Mouse (Mus musculus) urinary bladder, postnatal 14 days (tissue): ENCODE measurements around the gene Vmn1r197.
"Not testable (repeated sequence)": the region's sequence is repeated elsewhere in the genome, so short reads cannot be mapped to it uniquely, and the experiment has no call there.

Experiments
- DNase-seq: peaks from one replicate; pipeline ENCODE4 v3.0.0; 2021; ENCODE audit warnings: low spot score

Vmn1r197 gene

DNA sequence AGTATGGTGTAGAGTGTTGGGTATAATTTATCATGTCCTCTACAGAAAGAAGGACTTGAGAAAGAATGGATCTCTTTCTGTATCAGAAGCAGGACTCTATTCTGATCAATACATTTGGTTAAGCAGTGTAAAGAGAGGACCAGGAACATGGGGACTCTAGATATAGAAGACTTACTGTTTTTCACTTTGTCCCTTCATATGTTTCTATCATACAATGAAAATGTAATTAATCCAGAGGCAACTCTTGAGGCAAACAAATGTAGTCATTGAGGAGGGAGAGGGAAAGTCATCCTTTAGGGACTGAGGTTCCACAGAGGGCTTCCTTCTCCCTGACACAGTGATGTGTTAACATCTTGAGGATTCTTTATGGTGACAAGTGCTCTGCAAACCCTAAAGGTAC is at the start of gene Vmn1r197:
Gene Vmn1r197, plus strand, starts transcription at position 301 of the 400 bp plus-strand sequence.
- DNase-seq, result no peak

DNA sequence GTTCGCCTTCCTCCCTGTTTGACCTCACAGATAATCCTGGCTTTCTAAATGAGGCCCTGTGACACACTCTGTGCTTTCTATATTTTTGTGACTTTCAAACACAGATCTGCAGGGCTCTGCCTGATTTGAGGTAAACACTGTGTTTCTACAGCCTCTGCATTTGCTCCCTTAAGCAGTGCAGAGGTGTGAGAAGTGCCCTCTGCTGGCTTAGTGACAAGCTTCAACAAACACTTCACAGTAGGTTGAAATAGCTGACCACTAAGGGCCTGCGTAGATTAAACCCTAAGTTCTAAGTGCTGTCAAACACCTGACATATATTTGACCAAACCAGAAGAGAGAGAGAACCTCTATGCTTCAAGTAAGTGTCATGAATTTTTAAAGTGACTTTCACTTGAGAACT is 39.8 kb upstream of the Vmn1r197 start:
- no peak for DNase-seq

DNA sequence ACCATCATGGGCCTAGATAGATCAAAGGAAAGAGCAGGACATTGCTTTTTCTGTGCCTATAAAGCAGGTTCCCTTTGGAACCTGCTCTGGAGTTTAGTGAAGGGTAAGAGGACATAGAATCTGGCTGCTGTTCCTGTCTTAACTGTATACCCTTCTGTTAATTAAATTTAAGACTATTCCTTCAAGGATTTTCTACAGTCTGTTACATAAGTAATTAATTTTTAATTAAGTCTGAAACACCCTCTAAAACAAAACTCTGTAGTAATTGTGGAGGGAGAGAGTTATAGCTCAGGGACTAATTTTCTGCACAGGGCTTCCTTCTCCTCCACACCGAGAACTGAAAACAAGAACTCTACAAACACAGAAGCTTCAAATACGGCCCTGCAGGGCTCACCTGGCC is 34.8 kb upstream of the Vmn1r197 start, which contains the start of gene Vmn1r196:
Gene Vmn1r196, plus strand, starts transcription at position 301 of the 400 bp plus-strand sequence.
- DNase-seq, result no peak

DNA sequence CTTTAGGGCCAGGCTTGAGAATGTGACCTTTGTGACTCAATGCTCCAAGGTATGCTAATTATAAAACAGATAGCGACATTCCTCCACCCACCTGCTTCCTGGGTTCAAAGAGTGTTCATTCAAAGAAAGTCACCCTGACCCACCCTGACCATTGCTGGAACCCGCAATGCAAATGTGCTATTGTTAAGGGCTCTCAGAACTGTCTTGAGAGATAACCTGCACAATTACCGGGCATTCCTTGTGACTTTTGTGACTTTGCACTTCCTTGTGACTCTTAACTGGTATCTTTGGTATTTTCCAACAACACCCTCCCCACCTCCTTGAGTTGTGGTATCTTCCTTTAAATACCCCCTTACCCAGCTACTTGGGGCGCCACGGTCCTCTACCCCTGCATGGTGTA is 16.3 kb upstream of the Vmn1r197 start:
- not testable (repeated sequence) for DNase-seq

DNA sequence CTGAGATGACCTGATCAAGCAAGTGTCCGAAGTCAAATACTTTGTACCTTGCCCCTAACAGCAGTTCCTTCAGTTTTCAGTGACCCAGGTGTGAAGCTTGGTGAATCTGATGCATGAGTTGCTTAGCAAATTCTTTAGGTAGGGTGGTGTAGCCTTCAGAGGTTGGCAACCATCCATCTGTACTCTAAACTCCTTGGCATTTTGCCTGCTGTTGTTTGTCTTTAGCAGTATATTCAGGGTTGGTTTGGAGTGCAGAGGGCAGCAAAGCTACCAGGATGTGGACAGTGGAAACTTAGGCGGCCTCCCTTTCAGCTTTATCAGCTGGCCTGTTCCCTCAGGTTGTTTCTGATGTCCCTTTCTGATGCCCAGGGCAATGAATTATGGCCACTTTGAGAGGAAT is 9.0 kb upstream of the Vmn1r197 start:
- DNase-seq, result no peak

DNA sequence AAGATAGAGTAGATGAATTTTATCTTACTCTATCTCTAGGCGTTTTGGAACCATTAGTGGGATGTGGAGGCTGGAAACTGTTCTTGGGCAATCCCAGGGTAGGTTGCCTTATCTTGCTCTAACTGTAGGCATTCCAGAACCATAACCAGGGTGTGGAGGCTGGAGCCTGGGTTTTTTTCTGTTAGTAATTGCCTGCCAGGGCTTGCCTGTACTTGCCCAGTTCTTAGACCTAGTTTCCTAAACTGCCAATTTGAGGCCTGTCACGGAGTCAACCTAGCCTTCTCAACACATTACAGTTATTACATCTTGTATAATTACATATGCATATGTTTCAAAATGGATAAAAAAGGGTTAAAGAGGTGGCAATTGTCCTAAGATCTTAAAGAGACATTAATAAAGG is 7.0 kb upstream of the Vmn1r197 start:
- no peak for DNase-seq

DNA sequence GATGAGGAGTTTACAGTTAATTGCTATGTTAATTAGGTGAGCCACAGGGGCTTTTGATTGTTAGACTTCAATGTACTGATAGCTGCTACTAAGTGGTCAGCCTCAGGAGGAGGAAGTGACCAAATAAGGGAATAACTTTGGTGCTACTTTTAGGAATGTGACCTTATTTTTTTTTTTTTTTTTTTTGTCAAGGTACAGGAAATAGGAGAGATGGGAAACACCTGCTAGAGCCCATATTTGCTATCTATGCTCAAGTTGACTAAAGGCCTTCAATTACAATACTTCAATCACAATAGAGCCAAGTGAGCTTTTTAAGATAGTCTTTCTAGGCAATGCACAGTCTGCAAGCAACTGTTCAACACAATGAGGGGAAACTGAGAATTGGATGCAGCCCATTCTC is 4.3 kb upstream of the Vmn1r197 start:
- no peak for DNase-seq

DNA sequence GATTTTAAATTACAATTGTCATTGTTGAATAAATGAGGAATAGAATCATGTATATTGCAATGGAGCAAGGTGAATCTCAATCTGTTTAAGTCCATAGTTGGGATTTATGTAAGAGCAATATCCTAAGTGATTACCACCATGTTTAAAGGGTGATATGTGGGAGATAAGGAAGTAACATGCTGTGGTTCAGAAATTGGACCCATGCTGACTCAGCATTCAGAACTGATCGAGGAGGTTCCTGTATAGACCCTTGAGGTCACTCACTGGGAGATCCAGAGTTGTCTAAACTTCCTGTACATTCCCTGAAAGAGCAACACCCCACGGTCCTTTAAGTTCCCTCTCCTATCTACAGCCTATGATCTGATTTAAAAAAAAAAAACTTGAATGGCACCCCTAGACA is 8.9 kb downstream of the Vmn1r197 start:
- no peak for DNase-seq

DNA sequence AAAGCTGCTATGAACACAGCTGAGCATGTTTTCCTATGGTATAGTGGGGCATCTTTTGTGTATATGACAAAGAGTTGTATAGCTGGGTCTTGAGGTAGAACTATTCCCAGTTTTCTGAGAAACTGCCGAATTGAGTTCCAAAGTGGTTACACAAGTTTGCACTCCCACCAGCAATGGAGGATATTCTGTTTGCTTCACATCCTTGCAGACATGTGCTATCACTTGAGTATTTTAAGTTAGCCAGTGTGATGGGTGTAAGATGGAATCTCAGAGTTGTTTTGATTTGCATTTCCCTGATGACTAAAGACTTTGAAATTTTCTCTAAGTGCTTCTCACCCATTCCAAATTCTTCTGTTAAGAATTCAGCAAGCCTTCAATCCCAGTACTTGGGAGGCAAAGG is 11.2 kb downstream of the Vmn1r197 start:
- DNase-seq, result no peak

DNA sequence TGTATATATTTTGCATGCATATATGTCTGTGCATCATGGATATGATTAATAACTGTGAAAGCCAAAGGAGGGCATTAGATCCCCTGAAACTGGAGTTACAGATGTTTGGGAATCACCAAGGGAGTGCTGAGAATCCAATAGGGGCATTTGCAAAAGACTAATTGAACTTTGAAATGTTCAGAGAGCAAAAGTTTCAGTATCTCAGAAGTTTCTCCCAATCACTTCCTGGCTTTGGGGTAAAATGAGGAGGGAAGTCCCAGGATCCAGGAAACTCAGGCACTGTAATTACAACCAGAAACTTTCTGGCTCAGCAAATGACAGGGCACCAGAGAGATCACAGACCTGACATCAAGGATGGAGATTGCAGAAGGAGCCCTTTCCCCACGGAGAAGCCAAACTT is 25.7 kb downstream of the Vmn1r197 start, which contains the start of gene Vmn1r198:
Gene Vmn1r198, plus strand, starts transcription at position 301 of the 400 bp plus-strand sequence.
- DNase-seq, result no peak

DNA sequence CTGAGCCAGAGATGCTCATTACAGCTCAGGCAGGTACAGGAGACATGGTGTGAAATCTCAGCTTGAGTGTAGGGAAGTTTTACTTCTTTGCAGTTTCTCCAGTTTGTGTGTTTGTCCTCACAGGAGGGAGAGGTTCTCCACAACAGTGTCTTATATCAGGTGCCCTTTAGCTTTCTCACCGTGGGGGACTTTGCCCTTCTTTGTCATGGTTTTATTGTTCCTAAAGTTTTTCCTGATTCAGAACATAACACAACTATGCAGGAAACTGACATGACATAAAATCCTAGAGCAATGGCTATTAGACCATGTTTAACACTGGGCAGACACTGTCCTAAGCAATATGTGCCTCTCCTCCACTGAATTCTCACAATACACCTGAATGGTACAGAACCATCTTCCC is 26.4 kb downstream of the Vmn1r197 start:
- no peak for DNase-seq

DNA sequence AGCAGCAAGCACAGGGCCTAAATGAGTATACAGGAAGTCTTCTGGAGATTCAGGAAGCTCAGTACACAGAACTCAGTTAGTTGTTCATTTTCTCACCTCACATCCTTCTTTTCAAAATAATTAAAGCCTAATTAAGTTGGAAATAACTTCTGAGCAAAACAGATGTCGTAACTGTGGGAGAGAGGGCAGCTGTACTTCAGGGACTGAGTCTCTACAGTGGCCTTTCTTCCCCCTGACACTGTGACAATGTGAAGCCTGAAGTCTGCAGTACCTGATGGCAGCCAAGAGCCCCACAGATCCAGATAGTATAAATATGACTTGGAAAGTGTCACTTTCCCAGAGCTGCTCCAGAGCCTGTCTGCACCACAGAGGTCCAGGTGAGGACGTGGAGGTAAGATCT is 55.1 kb downstream of the Vmn1r197 start, which contains the start of gene Vmn1r199:
Gene Vmn1r199, plus strand, starts transcription at position 301 of the 400 bp plus-strand sequence.
- DNase-seq, result no peak

DNA sequence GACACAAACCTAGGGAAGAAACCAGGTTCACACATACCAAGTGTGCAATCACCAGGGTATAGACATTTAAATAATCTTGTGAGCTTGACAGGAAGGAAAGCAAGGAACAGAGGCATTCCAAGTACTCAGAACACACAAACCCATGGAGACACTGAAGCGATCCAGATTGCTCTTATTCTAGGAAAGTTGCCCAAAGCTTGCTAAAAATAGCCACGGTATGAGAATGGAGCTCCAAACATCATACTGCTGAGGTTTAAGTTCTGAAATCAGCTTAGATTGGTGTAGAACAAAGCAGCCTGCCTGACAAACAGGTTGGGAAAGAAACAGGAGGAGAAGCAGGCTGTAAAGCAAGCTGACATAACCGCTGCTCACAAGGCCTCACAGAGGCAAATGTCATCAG is 56.7 kb downstream of the Vmn1r197 start:
- DNase-seq, result not testable (repeated sequence)
